Mouse (Mus musculus): ENCODE measurements around the gene Entpd1.
"Not testable (repeated sequence)": the region's sequence is repeated elsewhere in the genome, so short reads cannot be mapped to it uniquely, and the experiment has no call there.

Entpd1 gene

DNA sequence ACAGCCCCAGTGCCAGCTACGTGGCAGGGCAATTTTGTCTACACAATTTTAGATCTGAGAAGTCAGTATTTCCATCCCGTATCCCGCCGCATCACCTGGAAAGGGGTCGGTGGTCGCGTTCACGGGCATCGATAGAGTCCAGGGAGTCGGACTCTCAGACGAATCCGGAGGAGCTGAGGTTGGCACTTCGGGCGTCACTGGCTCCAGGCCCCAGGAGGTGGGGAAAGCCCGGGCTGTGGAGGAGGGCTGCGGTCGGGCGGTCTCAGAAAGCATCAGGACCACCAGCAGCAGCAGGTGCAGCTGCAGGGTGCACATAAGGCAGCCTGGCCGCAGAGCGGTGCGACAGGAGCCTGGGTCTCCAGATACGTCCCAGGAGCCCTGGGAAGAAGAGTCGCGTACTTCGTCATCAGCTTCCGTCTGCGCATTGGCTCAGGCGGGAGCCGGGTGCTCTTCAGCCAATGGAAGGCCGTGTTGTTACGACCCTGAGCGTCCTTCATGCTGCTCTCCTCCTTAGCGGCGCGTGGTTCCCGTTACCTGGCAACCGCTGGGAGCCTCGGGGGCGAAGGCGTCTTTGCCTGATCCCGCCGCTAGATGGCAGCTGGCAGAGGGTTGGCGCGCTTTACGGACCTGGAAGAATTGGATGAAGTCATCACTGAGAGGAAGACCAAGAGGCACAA is at the start of gene Entpd1, which contains the start of gene Tctn3:
Gene Entpd1 (plus strand): TSS at position 537 of the 677 bp plus-strand sequence.
Gene Tctn3 (minus strand): TSS at position 404 of the 677 bp plus-strand sequence.
- DNase-seq (ENCODE audit: low read depth, low spot score) = peak; percentile 99

DNA sequence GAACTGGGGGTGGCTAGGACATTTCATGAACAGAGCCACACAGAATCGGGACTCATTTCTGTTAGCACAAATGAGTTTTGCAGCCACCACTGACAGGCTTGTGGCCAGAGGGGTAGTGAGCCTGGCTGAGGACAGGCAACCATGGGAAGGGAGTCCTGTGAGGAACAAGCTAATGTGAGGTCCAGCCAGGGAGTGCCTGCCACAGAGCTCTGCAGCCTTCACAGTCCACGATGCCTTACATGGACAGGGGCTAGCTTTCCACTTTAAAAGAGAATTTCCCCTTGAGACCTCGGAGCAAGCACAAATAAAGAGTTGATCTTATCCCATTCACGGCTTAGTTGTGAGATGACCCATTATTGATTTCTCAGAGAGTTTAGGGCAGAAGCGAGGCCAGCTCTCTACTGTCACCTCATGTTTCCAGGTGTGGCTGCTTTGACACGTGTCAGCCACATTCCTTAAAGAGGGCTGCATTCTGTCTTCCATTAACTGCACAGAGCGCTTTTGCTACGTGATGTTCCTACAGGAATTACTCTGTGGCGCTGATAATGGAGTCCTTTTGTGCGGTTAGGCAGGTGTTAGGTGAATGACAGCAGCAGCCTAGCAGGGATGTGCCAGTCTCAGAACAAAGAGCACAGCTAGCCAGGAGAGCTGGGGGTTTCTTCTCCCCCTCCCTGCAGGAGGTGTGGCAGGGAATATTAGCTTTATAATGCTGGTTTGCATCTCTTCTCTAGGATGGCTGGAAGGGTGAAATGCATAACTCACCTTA is 48.1 kb upstream of the Entpd1 start:
- DNase-seq (ENCODE audit: low read depth, low spot score) = no peak

DNA sequence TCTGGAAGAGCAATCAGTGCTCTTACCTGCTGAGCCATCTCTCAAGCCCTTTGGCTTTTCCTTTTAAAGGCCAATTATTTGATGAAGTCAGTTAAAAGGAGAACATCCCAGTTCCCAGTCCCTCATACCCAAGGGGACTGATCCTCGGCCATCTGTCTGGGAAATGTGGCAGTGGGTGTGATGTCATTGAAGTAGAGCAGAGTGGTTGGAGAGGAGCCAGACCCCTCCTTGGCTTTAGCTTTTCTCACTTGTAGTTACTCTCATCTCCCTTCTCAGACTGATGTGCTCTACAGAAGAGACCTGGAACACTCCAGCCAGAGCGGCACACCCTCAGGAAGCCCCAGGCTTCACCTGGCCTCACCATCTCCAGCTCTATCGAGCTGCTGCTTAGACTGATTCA is 44.5 kb upstream of the Entpd1 start:
- no peak for DNase-seq (ENCODE audit: low read depth, low spot score)

DNA sequence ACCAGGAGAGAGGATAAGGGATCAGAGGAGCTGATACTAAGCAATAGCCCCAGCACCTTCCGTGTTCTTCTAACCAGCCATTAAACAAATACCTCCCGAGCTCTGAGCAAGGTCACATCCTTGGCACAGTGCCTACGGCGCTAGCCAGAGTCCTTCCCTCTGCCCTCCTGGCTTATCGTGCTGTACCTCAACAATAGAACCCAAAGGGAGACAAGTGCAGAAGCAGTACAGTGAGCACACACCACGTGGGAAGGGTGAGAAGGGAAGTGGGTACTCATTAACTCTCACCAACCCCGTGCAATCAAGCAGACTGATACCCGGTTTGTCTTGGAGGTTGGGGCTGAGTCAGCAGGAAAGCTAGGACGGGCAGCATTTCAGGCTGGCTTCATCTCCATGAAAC is 41.4 kb upstream of the Entpd1 start:
- DNase-seq (ENCODE audit: low read depth, low spot score) = no peak

DNA sequence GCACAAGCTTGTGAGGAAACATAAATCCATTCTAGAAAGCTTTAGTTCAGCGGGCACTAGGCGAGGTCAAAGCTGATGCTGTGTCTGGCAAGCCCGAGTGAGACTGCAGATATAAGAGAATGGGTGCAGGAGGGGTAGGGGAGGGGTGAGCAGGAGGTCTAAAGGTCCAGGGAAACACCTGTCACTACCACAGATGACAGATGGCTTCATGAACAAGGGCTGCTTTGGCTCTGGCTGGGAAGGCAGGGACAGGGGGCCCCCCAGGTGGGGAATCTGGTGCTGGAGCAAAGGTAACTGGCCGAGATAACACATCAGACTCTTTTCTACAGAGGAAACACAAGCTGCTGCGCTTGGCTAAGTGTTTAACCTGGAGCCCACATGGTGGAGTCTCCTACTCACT is 36.7 kb upstream of the Entpd1 start:
- no peak for DNase-seq (ENCODE audit: low read depth, low spot score)

DNA sequence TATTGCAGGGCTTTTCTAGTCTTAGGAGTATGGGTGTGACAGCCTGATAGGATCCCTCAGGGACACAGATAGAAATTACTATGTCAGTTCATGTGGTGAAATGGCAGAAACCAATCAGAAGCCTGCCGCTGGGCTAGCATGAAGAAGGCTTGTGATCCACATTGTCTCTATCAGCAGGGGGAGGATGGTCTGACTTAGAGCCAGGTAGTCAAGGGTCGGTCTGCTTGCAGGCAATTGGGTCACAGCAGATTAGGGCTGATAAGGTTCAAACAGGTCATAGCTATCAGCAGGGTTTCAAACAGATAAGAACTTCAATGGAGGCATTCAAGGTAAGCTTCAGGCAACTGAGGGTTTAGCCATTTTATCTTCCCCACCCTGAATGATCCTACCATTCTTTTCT is 31.3 kb upstream of the Entpd1 start:
- no peak for DNase-seq (ENCODE audit: low read depth, low spot score)

DNA sequence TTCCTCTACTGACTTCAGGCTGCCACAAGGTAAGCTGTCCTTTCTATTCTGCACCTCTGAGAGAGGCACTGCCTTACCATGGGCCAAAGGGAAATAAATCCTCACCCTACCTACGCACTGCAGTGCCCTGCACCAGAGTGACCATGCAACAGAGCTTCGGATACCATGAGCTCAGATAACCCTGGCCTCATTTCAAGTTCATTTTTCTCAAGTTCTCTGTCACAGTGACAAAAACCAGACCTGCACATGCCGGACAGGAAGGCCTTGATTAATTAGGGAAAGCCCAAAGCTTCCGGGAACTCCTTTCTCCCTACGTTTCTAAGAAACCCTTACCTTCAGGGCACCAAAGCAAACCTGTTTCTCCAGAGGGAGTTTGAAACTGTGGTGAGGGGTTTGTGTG is 30.5 kb upstream of the Entpd1 start:
- DNase-seq (ENCODE audit: low read depth, low spot score) = no peak

DNA sequence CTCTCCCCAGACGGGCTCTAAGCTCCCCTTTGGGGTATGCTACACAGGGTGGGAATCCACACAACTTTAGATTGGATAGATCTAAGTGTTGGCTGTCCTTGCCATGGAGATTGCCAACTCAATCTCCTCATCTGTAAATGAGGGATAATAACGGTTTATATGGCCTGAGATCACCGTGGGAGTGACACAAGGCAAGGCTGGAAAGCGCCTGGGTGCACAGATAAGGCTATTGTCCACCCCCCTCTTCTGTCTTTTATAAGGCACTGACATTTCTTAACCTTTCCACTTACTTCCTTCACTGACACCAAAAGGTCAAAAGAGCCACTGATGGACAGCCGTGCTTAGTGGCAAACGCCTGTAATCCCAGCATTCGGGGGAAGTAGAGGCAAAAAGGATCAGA is 25.3 kb upstream of the Entpd1 start:
- DNase-seq (ENCODE audit: low read depth, low spot score) = no peak

DNA sequence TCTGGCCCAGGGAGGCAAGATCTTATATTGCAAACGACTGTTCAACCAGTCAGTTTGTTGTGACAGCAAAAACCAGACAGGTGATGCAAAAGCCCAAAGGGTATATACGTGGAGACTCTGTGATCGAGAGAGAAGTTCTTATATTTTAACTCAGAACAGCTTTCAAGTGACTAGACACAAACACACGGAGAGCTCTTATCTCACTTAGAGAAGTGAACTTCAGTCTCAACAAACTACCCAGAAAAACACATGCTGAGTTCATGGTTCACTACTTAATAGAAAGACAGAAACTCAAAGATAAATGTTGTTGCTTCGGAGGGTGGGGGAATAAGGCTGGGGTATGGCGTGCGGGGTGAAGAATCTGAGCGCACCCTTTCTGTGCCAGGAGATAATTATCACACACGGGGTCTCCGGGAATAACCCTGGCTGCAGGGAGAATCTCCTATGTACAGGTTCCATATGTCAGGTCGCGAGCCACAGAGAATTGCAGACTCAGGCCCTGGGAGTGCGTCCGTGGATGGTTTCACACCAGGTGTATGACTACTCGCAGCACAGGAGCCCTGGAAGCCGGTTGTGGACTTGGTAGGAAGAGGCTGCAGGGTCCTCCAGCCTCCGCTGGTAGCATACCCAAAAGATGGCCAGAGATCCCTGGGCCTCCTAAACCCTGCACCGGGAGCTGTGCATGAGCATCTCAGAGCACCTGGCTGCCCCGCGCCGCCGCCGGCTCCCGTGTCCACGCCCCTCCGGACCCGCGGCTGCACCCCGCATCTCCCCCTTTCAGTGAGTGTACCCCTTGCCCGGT is 24.5 kb upstream of the Entpd1 start:
- no peak for DNase-seq (ENCODE audit: low read depth, low spot score)

DNA sequence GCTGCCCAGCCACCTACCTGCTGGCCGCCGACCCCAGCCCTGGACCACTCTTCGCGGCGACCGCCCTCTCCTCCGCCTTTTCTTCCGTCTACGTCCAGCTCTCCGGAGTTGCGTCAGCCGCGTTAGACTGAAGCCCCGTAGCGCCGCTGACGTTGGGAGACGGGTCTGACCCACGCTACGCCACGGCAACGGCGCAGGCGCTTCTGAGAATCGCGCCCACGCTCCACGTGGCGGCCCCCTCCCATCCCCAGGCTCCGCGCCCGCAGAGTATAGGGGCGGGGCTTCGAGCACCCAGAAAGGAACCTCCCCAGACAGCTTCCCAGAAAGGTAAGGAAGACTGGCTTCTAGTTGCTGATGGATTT is 23.9 kb upstream of the Entpd1 start, which contains the start of gene Aldh18a1:
Gene Aldh18a1 (minus strand): TSS at position 171 of the 362 bp plus-strand sequence.
- DNase-seq (ENCODE audit: low read depth, low spot score) = peak; percentile 96

DNA sequence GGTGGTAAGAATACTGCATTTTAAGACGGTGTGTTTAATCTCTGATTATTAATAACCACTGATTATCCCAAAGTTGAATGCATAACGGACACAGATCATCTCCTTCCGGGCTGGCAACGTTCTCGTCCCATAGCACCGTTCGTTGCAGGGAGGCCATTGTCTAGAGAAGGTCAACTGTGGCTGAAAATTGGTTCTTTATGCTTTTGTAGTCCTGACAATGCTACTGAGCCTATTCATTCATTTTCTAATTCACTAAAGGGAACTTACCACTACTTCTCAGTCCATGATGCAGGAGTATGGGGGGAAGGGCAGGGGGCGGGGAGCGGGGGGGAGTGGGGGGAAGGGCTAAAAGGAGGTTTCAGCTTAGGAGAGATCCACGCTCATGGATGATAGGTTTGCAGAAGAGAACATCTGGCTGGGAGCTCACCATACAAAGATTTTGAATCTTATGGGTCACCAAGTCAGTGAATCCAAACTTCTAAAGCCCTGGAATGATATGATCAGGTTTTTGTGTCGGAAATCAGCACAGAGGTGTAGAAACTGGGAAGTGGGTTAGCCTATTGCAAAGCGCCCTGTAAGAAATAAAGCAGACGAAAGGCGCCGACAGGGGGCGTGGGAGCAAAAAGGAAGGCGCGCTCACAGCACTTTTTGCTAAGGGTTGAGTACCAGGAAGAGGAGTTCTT is 23.2 kb upstream of the Entpd1 start:
- DNase-seq (ENCODE audit: low read depth, low spot score) = peak; percentile 99

DNA sequence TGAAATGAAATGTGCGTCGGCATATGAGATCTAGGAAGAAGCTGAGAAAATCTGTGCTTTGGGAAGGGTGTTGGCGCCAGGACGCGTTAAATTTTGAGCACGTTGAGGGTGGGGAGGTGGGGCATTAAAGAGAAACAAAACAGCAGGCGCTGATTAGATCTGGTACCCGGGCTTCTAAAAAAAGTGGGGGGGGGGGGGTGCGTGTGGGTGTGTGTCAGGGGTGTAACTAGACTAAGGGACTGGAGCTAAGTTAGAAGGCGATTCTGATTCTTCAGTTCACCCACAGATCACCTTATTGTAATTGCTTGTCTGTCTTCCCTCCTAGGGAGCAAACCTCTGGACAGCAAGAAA is 22.7 kb upstream of the Entpd1 start:
- DNase-seq (ENCODE audit: low read depth, low spot score) = no peak

DNA sequence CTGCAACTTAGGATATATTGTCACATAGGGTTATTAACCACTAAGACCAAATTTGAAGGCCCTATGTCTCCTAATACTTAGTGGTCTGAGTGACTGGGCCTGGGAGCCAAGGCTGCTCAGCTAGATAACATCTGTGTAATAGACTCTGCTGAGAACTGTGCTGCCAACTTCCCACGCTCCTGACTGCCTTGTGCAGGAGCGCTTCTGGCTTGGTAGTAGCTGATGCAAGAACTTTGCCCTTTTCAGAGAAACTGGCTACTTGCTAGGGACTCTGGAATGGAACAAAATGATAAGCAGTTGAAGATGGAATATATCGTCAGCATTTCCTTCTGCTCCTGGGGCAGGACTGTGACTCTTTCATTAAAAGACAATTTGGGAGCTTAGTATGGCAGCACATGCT is 16.9 kb upstream of the Entpd1 start:
- peak; percentile 31 for DNase-seq (ENCODE audit: low read depth, low spot score)

DNA sequence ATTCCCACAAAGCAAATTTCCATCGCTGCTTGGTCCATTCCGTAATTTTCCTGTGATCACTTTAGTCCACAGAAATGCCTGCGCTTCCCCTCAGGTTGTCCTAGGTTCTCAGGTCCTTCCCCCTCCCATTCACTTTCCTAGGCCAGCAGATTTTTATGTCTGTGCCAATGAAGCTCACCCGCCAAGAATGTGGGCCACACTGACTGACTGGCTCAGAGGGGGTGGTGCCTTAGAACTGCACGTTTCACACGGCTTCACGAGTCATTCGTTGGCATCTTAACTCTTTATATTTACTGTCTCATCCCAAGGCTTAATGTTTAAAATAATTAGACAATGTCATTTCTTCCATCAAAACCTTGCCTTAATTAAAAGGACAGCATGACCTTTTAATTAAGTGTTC is 16.3 kb upstream of the Entpd1 start:
- peak; percentile 84 for DNase-seq (ENCODE audit: low read depth, low spot score)

DNA sequence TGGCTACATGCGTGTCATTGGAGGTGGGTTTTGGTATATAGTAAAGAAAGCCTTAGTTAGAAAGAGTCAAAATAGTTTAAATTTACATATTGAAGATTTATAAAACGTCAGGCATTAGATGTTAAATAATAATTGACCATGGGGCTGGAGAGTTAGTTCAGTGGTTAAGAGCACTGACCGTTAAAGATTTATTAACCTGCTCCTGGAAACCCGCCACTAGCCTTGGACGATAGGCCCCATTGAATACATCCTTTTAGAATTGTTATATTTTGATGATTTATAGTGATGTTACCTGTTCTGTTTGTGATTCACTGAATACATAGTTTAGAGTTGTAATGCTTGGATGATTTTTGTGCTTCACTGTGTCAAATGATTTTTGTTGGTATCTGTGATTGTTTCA is 11.3 kb upstream of the Entpd1 start:
- DNase-seq (ENCODE audit: low read depth, low spot score) = not testable (repeated sequence)

DNA sequence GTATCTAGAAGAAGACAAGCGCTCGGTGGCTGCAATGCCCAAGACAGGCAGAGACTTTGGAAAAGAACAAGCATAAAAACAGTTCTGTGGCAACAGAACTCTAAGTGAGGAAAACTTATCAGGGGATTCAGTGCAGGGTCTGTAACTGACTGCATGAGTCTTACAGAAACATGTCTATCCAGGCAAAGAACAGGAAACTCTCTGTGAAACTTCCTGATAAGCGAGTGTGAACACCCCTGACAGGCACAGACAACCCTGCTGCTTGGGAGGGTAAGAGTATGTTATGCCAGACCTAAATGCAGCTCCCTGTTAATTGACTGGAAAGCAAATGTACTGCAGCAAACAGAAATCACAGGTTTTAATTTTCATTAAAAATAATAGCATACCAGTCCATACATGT is 10.3 kb upstream of the Entpd1 start:
- DNase-seq (ENCODE audit: low read depth, low spot score) = no peak

DNA sequence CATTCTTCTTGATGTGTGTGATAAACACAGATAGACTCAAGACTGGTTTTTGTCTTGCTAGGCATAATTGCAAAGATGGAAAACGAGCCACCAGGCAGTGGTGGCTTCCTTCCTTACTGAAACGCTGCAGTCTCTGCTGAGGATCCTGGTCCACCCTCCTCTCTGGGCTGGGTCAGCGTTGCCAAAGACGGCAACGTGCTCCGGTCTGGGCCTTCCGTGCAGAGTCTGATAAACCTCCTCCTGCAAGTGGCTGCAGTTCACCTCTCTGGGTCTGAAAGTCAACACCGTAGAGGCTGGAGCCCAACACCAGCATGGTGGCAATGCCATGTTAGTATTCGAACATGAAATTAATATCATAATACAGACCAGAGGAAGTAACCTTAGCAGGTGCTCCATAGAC is 7.0 kb upstream of the Entpd1 start:
- DNase-seq (ENCODE audit: low read depth, low spot score) = no peak

DNA sequence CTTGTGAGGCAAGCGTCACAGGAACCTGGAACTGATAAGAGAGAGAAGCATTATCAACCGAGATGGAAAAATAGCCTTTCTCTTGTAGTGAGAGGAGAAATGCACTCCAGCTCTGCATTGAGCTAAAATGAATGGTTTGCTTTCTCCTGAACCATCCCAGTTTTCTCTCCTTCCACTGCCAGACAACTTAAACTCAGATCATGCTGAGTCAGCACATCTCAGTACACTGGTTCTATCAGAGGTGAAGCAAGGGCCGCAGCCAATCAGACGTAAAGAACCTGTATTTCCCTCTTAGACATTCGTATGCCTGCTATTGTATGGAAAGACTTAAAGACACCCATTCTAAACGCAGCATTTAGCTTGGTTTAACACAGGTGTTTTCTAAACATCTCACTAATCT is 4.5 kb upstream of the Entpd1 start:
- DNase-seq (ENCODE audit: low read depth, low spot score) = no peak

DNA sequence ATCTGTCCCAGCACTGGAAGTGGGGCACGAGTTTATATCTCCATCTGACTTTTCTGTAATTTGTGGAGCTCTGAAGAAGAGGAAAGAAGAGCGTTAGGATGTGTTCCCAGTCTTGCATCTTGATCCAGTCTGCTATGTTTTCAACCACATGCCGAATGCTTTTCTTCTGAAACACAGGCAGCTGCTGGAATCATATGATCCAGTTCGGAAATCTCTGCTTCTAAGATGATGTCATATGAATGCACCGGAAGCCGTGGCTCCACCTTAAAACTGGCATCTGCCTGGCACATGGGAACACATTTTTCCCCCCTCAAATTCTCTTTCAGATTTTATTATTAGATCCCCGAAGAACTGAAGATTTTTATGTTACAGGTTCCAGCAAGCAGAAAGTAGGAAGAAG is 2.6 kb downstream of the Entpd1 start:
- peak; percentile 52 for DNase-seq (ENCODE audit: low read depth, low spot score)

DNA sequence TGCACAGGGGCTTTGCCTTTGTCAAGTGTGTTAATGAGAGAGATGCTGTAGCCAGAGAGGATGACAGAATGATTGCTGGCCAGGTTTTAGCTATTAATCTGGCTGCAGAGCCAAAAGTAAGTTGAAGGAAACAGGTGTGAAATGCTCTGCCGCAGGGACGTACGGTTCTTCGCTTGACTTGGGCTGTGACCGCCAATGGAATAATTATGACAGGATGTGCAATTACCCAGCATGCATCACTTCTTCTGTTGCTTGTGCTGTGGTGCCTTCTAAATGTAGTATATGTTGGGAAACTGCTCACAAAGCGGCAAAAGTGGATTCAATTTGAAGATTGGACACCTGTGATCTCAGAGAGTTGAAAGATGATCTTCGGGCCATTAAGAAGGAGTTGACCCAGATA is 3.9 kb downstream of the Entpd1 start:
- no peak for DNase-seq (ENCODE audit: low read depth, low spot score)

DNA sequence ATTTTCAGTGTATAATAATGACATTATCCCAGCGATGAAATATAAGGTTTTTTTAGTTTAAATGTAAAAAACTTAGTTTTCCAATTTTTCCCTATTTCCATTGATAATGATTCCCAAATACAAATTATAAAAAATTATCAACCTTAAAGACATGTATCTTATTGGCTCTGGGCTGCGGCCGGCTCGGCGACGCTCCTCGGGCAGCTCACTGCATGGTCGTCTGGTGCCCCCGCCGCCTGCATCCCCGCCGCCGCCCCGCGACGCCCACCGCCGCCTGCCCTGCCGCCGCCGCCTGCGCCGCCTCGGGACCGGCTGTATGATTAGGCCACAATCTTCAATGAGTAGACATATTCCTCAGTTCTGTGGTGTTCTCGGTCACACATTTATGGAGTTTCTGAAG is 9.4 kb downstream of the Entpd1 start:
- DNase-seq (ENCODE audit: low read depth, low spot score) = not testable (repeated sequence)

DNA sequence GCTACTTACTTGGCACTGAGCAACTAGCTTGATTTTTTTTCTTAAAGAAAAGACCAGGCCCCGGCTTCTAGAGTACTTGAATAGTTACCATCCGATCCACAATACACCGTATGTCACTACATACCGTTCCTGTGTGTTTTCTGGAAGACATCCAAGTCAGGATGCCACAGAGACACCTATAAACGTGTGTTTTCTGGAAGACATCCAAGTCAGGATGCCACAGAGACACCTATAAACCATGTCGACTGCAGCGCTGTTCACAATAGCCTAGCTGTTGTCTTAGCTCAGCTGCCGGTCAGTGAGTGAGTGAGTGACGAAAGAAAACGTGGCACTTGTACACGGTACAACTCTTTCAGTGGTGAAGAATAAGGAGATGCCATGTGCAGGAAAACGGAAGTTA is 13.8 kb downstream of the Entpd1 start:
- peak; percentile 37 for DNase-seq (ENCODE audit: low read depth, low spot score)
